ENCODE assay signal across 8 mouse cellular contexts in genomic region chr11:80818060-80818697, GRCm38 (mm10). TPM values are rescaled to one million over a fixed set of nuclear protein-coding genes. Genes with fewer than 3 reads are reported as not detected.
DNase-seq lines count a peak whose midpoint lies in the region; ATAC-seq and TF ChIP-seq lines count a peak whose summit lies in the region.

No protein-coding gene starts in this region.

- no peaks in the 10 kb centered on the region for H3K27me3 ChIP-seq in embryonic facial prominence, embryonic 11.5 days (ENCODE audit: control insufficient read depth, insufficient read depth, low read length)
- H3K27me3 ChIP-seq in limb, embryonic 14.5 days (ENCODE audit: control insufficient read depth, insufficient read depth, low read length): no peaks in the 10 kb centered on the region
- H3K27me3 ChIP-seq in myocyte (ENCODE audit: control insufficient read depth, insufficient read depth, insufficient read length): no peaks in the 10 kb centered on the region
- H3K27me3 ChIP-seq in stomach, embryonic 15.5 days (replicated peaks): no peaks in the 10 kb centered on the region

- H3K4me2 ChIP-seq in embryonic facial prominence, embryonic 11.5 days (ENCODE audit: low read depth, low read length): no peak overlapping the region
- H3K4me2 ChIP-seq in limb, embryonic 14.5 days (replicated peaks; ENCODE audit: low read depth, low read length, severe bottlenecking): no peak overlapping the region
- H3K4me2 ChIP-seq in myocyte (ENCODE audit: low read depth): no peak overlapping the region
- 0 out of 2 replicates have a peak overlapping the region, but pooled peaks have one; percentile 21 for H3K4me2 ChIP-seq in stomach, embryonic 15.5 days

- no peak for TF ChIP-seq POLR2A in limb, embryonic 14.5 days (IDR thresholded peaks at IDR 0.05; ENCODE audit: borderline replicate concordance, extremely low read depth, insufficient read depth, insufficient read length)
- TF ChIP-seq POLR2A in myocyte (IDR thresholded peaks at IDR 0.05; ENCODE audit: insufficient read length, low read depth): no peak

- no peak overlapping the region; the same call in 1 of the 2 replicates for H3K27ac ChIP-seq in embryonic facial prominence, embryonic 11.5 days (replicated peaks; ENCODE audit: low read depth, low read length)
- H3K27ac ChIP-seq in limb, embryonic 14.5 days (replicated peaks; ENCODE audit: low read depth, low read length): no peak overlapping the region
- peak overlapping the region; percentile 46; the same call in 1 of the 2 replicates for H3K27ac ChIP-seq in stomach, embryonic 15.5 days

- H3K4me1 ChIP-seq in embryonic facial prominence, embryonic 11.5 days (ENCODE audit: control insufficient read depth, insufficient read depth, low read length): no peaks in the 10 kb centered on the region
- H3K4me1 ChIP-seq in limb, embryonic 14.5 days (ENCODE audit: control insufficient read depth, insufficient read depth, low read length): peaks cover 6% of the 10 kb centered on the region; the same call in 1 of the 2 replicates
- peaks cover 10% of the 10 kb centered on the region for H3K4me1 ChIP-seq in stomach, embryonic 15.5 days

- H3K36me3 ChIP-seq in embryonic facial prominence, embryonic 11.5 days (replicated peaks; ENCODE audit: control insufficient read depth, insufficient read depth, low read depth, low read length): peaks cover 9% of the 10 kb centered on the region
- H3K36me3 ChIP-seq in limb, embryonic 14.5 days (ENCODE audit: control insufficient read depth, insufficient read depth, low read length): peaks cover 55% of the 10 kb centered on the region
- H3K36me3 ChIP-seq in myocyte (ENCODE audit: control insufficient read depth, insufficient read depth): peaks cover 7% of the 10 kb centered on the region
- peaks cover 14% of the 10 kb centered on the region for H3K36me3 ChIP-seq in stomach, embryonic 15.5 days

- peak; percentile 70 for ATAC-seq in embryonic facial prominence, embryonic 11.5 days (replicated peaks; ENCODE audit: insufficient number of reproducible peaks, low FRiP score, low TSS enrichment, low read depth)
- peak; percentile 62 for ATAC-seq in limb, embryonic 14.5 days (ENCODE audit: low FRiP score, low read depth)
- ATAC-seq in stomach, embryonic 15.5 days (ENCODE audit: insufficient read depth, low FRiP score, low read depth): peak; percentile 36; the same call in 1 of the 2 replicates

- WGBS in embryonic facial prominence, embryonic 11.5 days: 38% methylated on average over 11 of the region's 11 CpGs
- 45% methylated on average over 11 of the region's 11 CpGs for WGBS in limb, embryonic 14.5 days
- 29% methylated on average over 11 of the region's 11 CpGs for WGBS in stomach, embryonic 15.5 days

- no peak overlapping the region for H3K9ac ChIP-seq in embryonic facial prominence, embryonic 11.5 days (replicated peaks; ENCODE audit: low read length)
- H3K9ac ChIP-seq in limb, embryonic 14.5 days (ENCODE audit: low read depth, low read length, severe bottlenecking): no peak overlapping the region
- no peak overlapping the region for H3K9ac ChIP-seq in stomach, embryonic 15.5 days

- H3K9me3 ChIP-seq in embryonic facial prominence, embryonic 11.5 days (replicated peaks; ENCODE audit: control insufficient read depth, low read length): no peaks in the 10 kb centered on the region
- H3K9me3 ChIP-seq in limb, embryonic 14.5 days (ENCODE audit: control insufficient read depth, low read length): no peaks in the 10 kb centered on the region
- H3K9me3 ChIP-seq in stomach, embryonic 15.5 days: no peaks in the 10 kb centered on the region

- H3K79me2 ChIP-seq in myocyte (ENCODE audit: control insufficient read depth, insufficient read depth): no peaks in the 10 kb centered on the region

- no peak overlapping the region for H3ac ChIP-seq in myocyte (ENCODE audit: control insufficient read depth, insufficient read length)

- DNase-seq in urinary bladder, adult 18-20 months (ENCODE audit: low spot score in 2 of 2): peak; percentile 63 to 68
- no peak for DNase-seq in urinary bladder, postnatal 10 days (ENCODE audit: low spot score)
- DNase-seq in embryonic facial prominence, embryonic 11.5 days (ENCODE audit: low spot score): peak; percentile 91
- DNase-seq in heart, adult 8-10 months (ENCODE audit: low spot score): peak; percentile 79
- peak; percentile 86 for DNase-seq in kidney, adult 9 months
- DNase-seq in limb, embryonic 14.5 days (ENCODE audit: low spot score): peak; percentile 85

- no peak overlapping the region for H3K4me3 ChIP-seq in embryonic facial prominence, embryonic 11.5 days (ENCODE audit: low read depth, low read length)
- H3K4me3 ChIP-seq in limb, embryonic 14.5 days (replicated peaks; ENCODE audit: low read length): no peak overlapping the region
- no peak overlapping the region for H3K4me3 ChIP-seq in myocyte
- no peak overlapping the region for H3K4me3 ChIP-seq in stomach, embryonic 15.5 days (replicated peaks)

TF ChIP-seq in myocyte, 11 proteins besides CTCF, POLR2A, EP300 and RAD21:
- no peak for TF ChIP-seq E2F4 (IDR thresholded peaks at IDR 0.05; ENCODE audit: insufficient read depth)
- TF ChIP-seq USF1 (IDR thresholded peaks at IDR 0.05; ENCODE audit: low read depth): peak; percentile 63

RNA-seq across cellular contexts. Expression of gene Tmem98, which starts 8.2 kb away (rescaled TPM):
- polyA plus RNA-seq in embryonic facial prominence, embryonic 11.5 days (2014; fragmentation: Nextera tagmentation; extraction: Ambion mirVana): 129 and 146 TPM in 2 replicates
- total RNA-seq in heart, adult 8-10 months (2022): 10 to 100 TPM; 12.3 to 14.2 (median 12.8) TPM
- polyA plus RNA-seq in limb, embryonic 14.5 days (2012; rRNA removed): 59.2 and 79.9 TPM in 2 replicates
- 68.4 and 83.4 TPM in 2 replicates for polyA plus RNA-seq in limb, embryonic 14.5 days (2014; fragmentation: Nextera tagmentation; extraction: Ambion mirVana)
- 60.7 TPM for polyA plus RNA-seq in myocyte (2012; fragmentation: generic; extraction: Trizol)
- 120 and 133 TPM in 2 replicates for polyA plus RNA-seq in stomach, embryonic 15.5 days (2015; fragmentation: Nextera tagmentation; extraction: Ambion mirVana)

RNA-seq across cellular contexts. Expression of gene Myo1d, which starts 38.4 kb away (rescaled TPM):
- 5.7 and 6.4 TPM in 2 replicates for polyA plus RNA-seq in embryonic facial prominence, embryonic 11.5 days (2014; fragmentation: Nextera tagmentation; extraction: Ambion mirVana)
- total RNA-seq in heart, adult 8-10 months (2022): 10 to 100 TPM in 1 of 4 experiments, 1 to 10 TPM in 3; 7.4 to 10.4 (median 9.5) TPM
- polyA plus RNA-seq in limb, embryonic 14.5 days (2012; rRNA removed): 6.6 and 7.5 TPM in 2 replicates
- polyA plus RNA-seq in limb, embryonic 14.5 days (2014; fragmentation: Nextera tagmentation; extraction: Ambion mirVana): 8.3 and 10.6 TPM in 2 replicates
- polyA plus RNA-seq in myocyte (2012; fragmentation: generic; extraction: Trizol): 10.5 TPM
- polyA plus RNA-seq in stomach, embryonic 15.5 days (2015; fragmentation: Nextera tagmentation; extraction: Ambion mirVana): 30.5 and 38.2 TPM in 2 replicates

RNA-seq across cellular contexts. Expression of gene Spaca3, which starts 40.0 kb away (rescaled TPM):
- polyA plus RNA-seq in embryonic facial prominence, embryonic 11.5 days (2014; fragmentation: Nextera tagmentation; extraction: Ambion mirVana): not detected in 2 replicates
- total RNA-seq in heart, adult 8-10 months (2022): not detected
- polyA plus RNA-seq in limb, embryonic 14.5 days (2012; rRNA removed): not detected in 2 replicates
- not detected in 2 replicates for polyA plus RNA-seq in limb, embryonic 14.5 days (2014; fragmentation: Nextera tagmentation; extraction: Ambion mirVana)
- polyA plus RNA-seq in myocyte (2012; fragmentation: generic; extraction: Trizol): not detected
- not detected in 2 replicates for polyA plus RNA-seq in stomach, embryonic 15.5 days (2015; fragmentation: Nextera tagmentation; extraction: Ambion mirVana)
